Mouse (Mus musculus) CD8-positive naive resting alpha-beta T cell, adult 57 days (primary cell): ENCODE results near the gene Sult2b1. TPM values are rescaled to one million over a fixed set of nuclear protein-coding genes. Genes with fewer than 3 reads are reported as not detected.

Experiments
- total RNA-seq: library from RNA; stranded (reverse); gene quantifications from one replicate; pipeline ENCODE4 v1.2.4, GENCODE M21; 2023

Sult2b1 gene
- total RNA-seq, result 3.8 TPM

GRCm38 (mm10) chr7:45784524-45785372 lies at the start of gene Sult2b1:
Gene Sult2b1, minus strand, starts transcription at chr7:45784669.

GRCm38 (mm10) chr7:45830427-45831127 lies 46.1 kb upstream of the Sult2b1 start, which contains the start of gene Grwd1:
Gene Grwd1, minus strand, starts transcription at chr7:45830944.

GRCm38 (mm10) chr7:45824598-45824997 lies 40.1 kb upstream of the Sult2b1 start, which contains the start of gene Kcnj14:
Gene Kcnj14, minus strand, starts transcription at chr7:45824782.

GRCm38 (mm10) chr7:45813787-45814779 lies 29.6 kb upstream of the Sult2b1 start, which contains the start of gene Cyth2:
Gene Cyth2, minus strand, starts transcription at chr7:45814581.

GRCm38 (mm10) chr7:45783511-45784091 lies 868 bp downstream of the Sult2b1 start, which contains the start of gene Lmtk3:
Gene Lmtk3, plus strand, starts transcription at chr7:45783738.

GRCm38 (mm10) chr7:45725713-45726112 lies 58.8 kb downstream of the Sult2b1 start, which contains the start of gene Spaca4:
Gene Spaca4, minus strand, starts transcription at chr7:45725813.

GRCm38 (mm10) chr7:45720413-45721233 lies 63.8 kb downstream of the Sult2b1 start, which contains the start of gene Fam83e:
Gene Fam83e, plus strand, starts transcription at chr7:45721212.

GRCm38 (mm10) chr7:45717918-45718297 lies 66.6 kb downstream of the Sult2b1 start, which contains the start of gene Sphk2:
Gene Sphk2, minus strand, starts transcription at chr7:45718002.

GRCm38 (mm10) chr7:45715090-45715708 lies 69.3 kb downstream of the Sult2b1 start, which contains the start of gene Rpl18:
Gene Rpl18, plus strand, starts transcription at chr7:45715457.

GRCm38 (mm10) chr7:45704730-45705442 lies 79.6 kb downstream of the Sult2b1 start, which contains the start of gene Dbp:
Gene Dbp, plus strand, starts transcription at chr7:45705088.

GRCm38 (mm10) chr7:45699523-45700141 lies 84.8 kb downstream of the Sult2b1 start, which contains the start of gene Car11:
Gene Car11, plus strand, starts transcription at chr7:45699843.

GRCm38 (mm10) chr7:45693921-45694591 lies 90.4 kb downstream of the Sult2b1 start, which contains the start of gene Sec1:
Gene Sec1, minus strand, starts transcription at chr7:45694402.

GRCm38 (mm10) chr7:45683396-45684050 lies 100.9 kb downstream of the Sult2b1 start, which contains the start of gene Ntn5:
Gene Ntn5, plus strand, starts transcription at chr7:45684022.

